Comparison of ENCODE assay signal across 8 mouse cellular contexts in the genomic region with DNA sequence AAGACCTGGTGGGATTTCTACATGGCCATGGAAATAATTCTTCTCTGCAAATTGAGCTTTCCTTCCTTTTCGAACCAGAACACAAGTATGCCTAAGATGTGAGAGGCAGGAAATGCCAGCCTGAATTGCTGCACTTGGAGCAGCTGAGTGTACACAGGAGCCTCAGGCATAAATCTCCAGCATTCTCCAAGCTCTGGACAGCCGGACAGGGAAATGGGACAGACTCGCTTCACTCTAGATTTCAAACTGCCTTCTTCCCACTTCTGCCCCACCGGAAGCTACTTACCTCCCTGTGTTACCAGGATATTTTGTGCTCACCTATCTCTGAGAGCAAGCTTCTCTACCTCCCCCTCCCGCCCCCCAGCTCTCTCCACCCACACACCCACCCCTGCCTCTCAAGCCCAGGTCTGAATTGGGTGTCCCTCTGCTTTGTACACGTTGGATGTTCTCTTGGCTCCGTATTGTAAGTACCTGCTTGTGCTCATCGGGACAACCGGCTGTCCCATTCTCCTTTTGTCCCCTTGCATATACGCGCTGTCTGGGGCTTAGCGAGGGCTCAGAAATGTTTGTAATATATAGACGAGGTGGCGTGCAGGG. TPM values are rescaled to one million over a fixed set of nuclear protein-coding genes. Genes with fewer than 3 reads are reported as not detected.
DNase-seq lines count a peak whose midpoint lies in the region; ATAC-seq and TF ChIP-seq lines count a peak whose summit lies in the region.

No protein-coding gene starts in this region.

- H3K4me1 ChIP-seq in heart, embryonic 10.5 days: peaks cover 32% of the 10 kb centered on the region
- peaks cover 2% of the 10 kb centered on the region; the same call in 1 of the 2 replicates for H3K4me1 ChIP-seq in heart, embryonic 16.5 days (ENCODE audit: control insufficient read depth, insufficient read depth, low read length)
- H3K4me1 ChIP-seq in lung, postnatal 0 days (ENCODE audit: insufficient read depth, low read depth, low read length): peaks cover 8% of the 10 kb centered on the region; the same call in 1 of the 2 replicates

- H3K9ac ChIP-seq in heart, embryonic 16.5 days (ENCODE audit: low read length): peak overlapping the region; percentile 80
- H3K9ac ChIP-seq in lung, postnatal 0 days (replicated peaks; ENCODE audit: low read depth): 0 out of 2 replicates have a peak overlapping the region, but pooled peaks have one; percentile 20

- intact Hi-C loops in heart, postnatal 14 days (cut with DNase I): loop anchor here (5.0 kb wide), 1 partner anchor 37 kb away; no protein-coding TSS in a partner anchor

- H3K27me3 ChIP-seq in heart, embryonic 10.5 days (ENCODE audit: insufficient read depth, poor library complexity, severe bottlenecking): peaks cover 39% of the 10 kb centered on the region
- H3K27me3 ChIP-seq in heart, embryonic 16.5 days (ENCODE audit: control insufficient read depth, insufficient read depth, low read length): peaks cover 5% of the 10 kb centered on the region; the same call in 1 of the 2 replicates
- H3K27me3 ChIP-seq in lung, postnatal 0 days (replicated peaks; ENCODE audit: insufficient read depth, low read length): 0 out of 2 replicates have a peak, but pooled peaks cover 7% of the 10 kb centered on the region

- peak overlapping the region; percentile 96 for H3K4me2 ChIP-seq in heart, embryonic 16.5 days (ENCODE audit: low read depth, low read length)
- peak overlapping the region; percentile 85 for H3K4me2 ChIP-seq in lung, postnatal 0 days (replicated peaks; ENCODE audit: low read depth, low read length)

- no peak for TF ChIP-seq CTCF in lung, postnatal 0 days (IDR thresholded peaks at IDR 0.05)

- TF ChIP-seq EP300 in lung, postnatal 0 days (IDR thresholded peaks at IDR 0.05): no peak

- 6% methylated on average over 14 of the region's 14 CpGs for WGBS in heart, embryonic 10.5 days
- WGBS in heart, embryonic 16.5 days: 6% methylated on average over 14 of the region's 14 CpGs
- WGBS in lung, postnatal 0 days: 3% methylated on average over 13 of the region's 14 CpGs

- H3K27ac ChIP-seq in heart, embryonic 10.5 days: peak overlapping the region; percentile 83
- H3K27ac ChIP-seq in heart, embryonic 16.5 days (ENCODE audit: low read length): no peak overlapping the region
- H3K27ac ChIP-seq in lung, postnatal 0 days (ENCODE audit: low read length): no peak overlapping the region

- H3K4me3 ChIP-seq in heart, embryonic 10.5 days: peak overlapping the region; percentile 69
- peak overlapping the region; percentile 67 for H3K4me3 ChIP-seq in heart, embryonic 16.5 days (ENCODE audit: low read length)
- H3K4me3 ChIP-seq in lung, postnatal 0 days (ENCODE audit: low read depth, low read length): peak overlapping the region; percentile 45

- H3K9me3 ChIP-seq in heart, embryonic 10.5 days: no peaks in the 10 kb centered on the region
- H3K9me3 ChIP-seq in heart, embryonic 16.5 days (replicated peaks; ENCODE audit: control insufficient read depth, low read length): no peaks in the 10 kb centered on the region
- H3K9me3 ChIP-seq in lung, postnatal 0 days (ENCODE audit: low read length): no peaks in the 10 kb centered on the region

- no peak for ATAC-seq in heart, embryonic 16.5 days (replicated peaks; ENCODE audit: extremely low read depth, insufficient read depth, low FRiP score)
- no peak for ATAC-seq in lung, postnatal 0 days

- no peak for DNase-seq in heart, embryonic 10.5 days (ENCODE audit: low spot score)
- no peak for DNase-seq in heart, postnatal 14 days
- DNase-seq in R1 (ENCODE audit: low read depth, low spot score): peak; percentile 39
- peak; percentile 36 for DNase-seq in lung, postnatal 0 days (ENCODE audit: low spot score)
- no peak for DNase-seq in adipocyte (ENCODE audit: low spot score)
- no peak for DNase-seq in c-Kit-positive CD71-positive TER-119-positive erythroid progenitor cells, embryonic 14.5 days (ENCODE audit: low spot score)
- DNase-seq in gastrocnemius, postnatal 25 days: no peak

- H3K36me3 ChIP-seq in heart, embryonic 10.5 days: no peaks in the 10 kb centered on the region
- no peaks in the 10 kb centered on the region for H3K36me3 ChIP-seq in heart, embryonic 16.5 days (ENCODE audit: control insufficient read depth, insufficient read depth)
- no peaks in the 10 kb centered on the region for H3K36me3 ChIP-seq in lung, postnatal 0 days (ENCODE audit: insufficient read depth, low read length)

RNA-seq across cellular contexts. Expression of gene Wipf3, which starts 0.5 kb away (rescaled TPM):
- 1.0 and 1.8 TPM in 2 replicates for polyA plus RNA-seq in heart, embryonic 10.5 days (2016; fragmentation: Nextera tagmentation; extraction: Ambion mirVana)
- total RNA-seq in heart, postnatal 14 days (2021): 10 to 100 TPM; 20.9 to 25.7 TPM
- polyA plus RNA-seq in heart, embryonic 16.5 days (2015; fragmentation: Nextera tagmentation; extraction: Ambion mirVana): 2.8 and 3.6 TPM in 2 replicates
- polyA plus RNA-seq in lung, postnatal 0 days (2015; fragmentation: Nextera tagmentation; extraction: Ambion mirVana): 2.7 and 3.7 TPM in 2 replicates
- total RNA-seq in gastrocnemius, postnatal 25 days (2021): 10 to 100 TPM; 13.7 to 18.4 TPM

Comparison
In these comparisons a context has a peak if more than half of its experiments do, and no peak if none do; other contexts are left out.
1. DNase-seq: peak in R1 (single experiment) and lung, postnatal 0 days (single experiment); none in heart, embryonic 10.5 days (single experiment), heart, postnatal 14 days (0 of 2), adipocyte (single experiment), c-Kit-positive CD71-positive TER-119-positive erythroid progenitor cells, embryonic 14.5 days (single experiment) and gastrocnemius, postnatal 25 days (single experiment).
2. Peak in every context shown above with its lines, with median percentiles within 50 percentile points of each other: H3K4me3 ChIP-seq.